Mouse (Mus musculus) limb, embryonic 13.5 days (tissue): Measurements from ENCODE around the gene Dlgap4. TPM values are rescaled to one million over a fixed set of nuclear protein-coding genes. Genes with fewer than 3 reads are reported as not detected.
"Not testable (repeated sequence)": the region's sequence is repeated elsewhere in the genome, so short reads cannot be mapped to it uniquely, and the experiment has no call there.

Experiments
- ATAC-seq: fragments of 200-750 bp; cut with Nextera tagmentation; 2 replicates; pipeline ENCODE4 v1.8.0; 2017; ENCODE audit warnings: low read depth, moderate number of reproducible peaks, moderate TSS enrichment; ENCODE audit not compliant: low FRiP score
- H3K27ac ChIP-seq: fragments of 300-500 bp; sonication (generic); 2 replicates; pipeline ENCODE4 v1.5.1; 2015; ENCODE audit warnings: inconsistent platforms, mild to moderate bottlenecking, moderate library complexity
- H3K27me3 ChIP-seq: fragments of 300-500 bp; sonication (generic); 2 replicates; pipeline ENCODE4 v1.6.1; 2015; ENCODE audit warnings: mild to moderate bottlenecking, inconsistent platforms
- H3K36me3 ChIP-seq: fragments of 300-500 bp; sonication (generic); 2 replicates; pipeline ENCODE4 v1.6.1; 2015; ENCODE audit warnings: inconsistent platforms, mild to moderate bottlenecking, moderate library complexity
- H3K4me1 ChIP-seq: fragments of 300-500 bp; sonication (generic); 2 replicates; pipeline ENCODE4 v1.6.1; 2015; ENCODE audit warnings: inconsistent platforms
- H3K4me2 ChIP-seq: fragments of 300-500 bp; sonication (generic); replicated peaks from 2 replicates; pipeline ENCODE4 v1.6.1; 2015; ENCODE audit warnings: inconsistent platforms, mild to moderate bottlenecking, moderate library complexity
- H3K4me3 ChIP-seq: fragments of 300-500 bp; sonication (generic); 2 replicates; pipeline ENCODE4 v1.5.1; 2015; ENCODE audit warnings: moderate library complexity, mild to moderate bottlenecking, inconsistent platforms
- H3K9ac ChIP-seq: fragments of 300-500 bp; sonication (generic); 2 replicates; pipeline ENCODE4 v1.6.1; 2015; ENCODE audit warnings: mild to moderate bottlenecking, inconsistent platforms
- H3K9me3 ChIP-seq: fragments of 300-500 bp; sonication (generic); 2 replicates; pipeline ENCODE4 v1.6.1; 2016; ENCODE audit warnings: inconsistent platforms
- WGBS: fragments of 180-500 bp; shearing (Covaris S2); methylation state at CpG from one replicate; pipeline ENCODE4 v1.1.7; 2015; 5-methylcytosine and 5-hydroxymethylcytosine counted together
- polyA plus RNA-seq: library from polyadenylated mRNA; unstranded; fragments of >200 nt; fragmentation: Nextera tagmentation; extraction: Ambion mirVana; gene quantifications from 2 replicates; pipeline ENCODE4 v1.2.1, GENCODE M21; 2015

Gene Dlgap4
- polyA plus RNA-seq, 1 experiment from 2014 or later, result 101 TPM

DNA sequence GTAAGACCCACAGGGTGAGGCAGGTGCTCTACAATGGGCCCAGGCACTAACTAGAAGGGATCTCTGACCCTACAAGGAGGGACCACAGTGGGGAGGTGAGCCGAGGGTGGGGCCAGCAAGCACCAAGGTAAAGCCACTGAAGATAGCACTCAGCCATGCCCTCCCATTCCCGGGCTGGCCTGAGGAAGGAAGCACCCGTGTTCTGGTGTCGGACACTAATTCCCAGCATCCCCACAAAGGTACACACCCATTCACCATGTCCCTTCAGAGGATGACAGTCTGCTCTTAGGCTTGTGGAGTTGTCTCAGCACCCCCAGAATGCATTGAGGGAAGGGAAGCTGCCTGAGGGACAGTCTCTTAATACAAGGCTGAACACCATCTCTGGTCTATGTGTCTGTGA, 167.8 kb downstream of the Dlgap4 start:
- Histone ChIP-seq H3K9me3 (no peaks in the 10 kb centered on the region), H3K27me3 (no peaks in the 10 kb centered on the region), H3K4me2 (no peak overlapping the region), H3K4me3 (no peak overlapping the region), H3K9ac (no peak overlapping the region), H3K4me1 (peaks cover 18% of the 10 kb centered on the region), H3K36me3 (peaks cover 4% of the 10 kb centered on the region), H3K27ac (no peak overlapping the region)
- no peak for ATAC-seq
- WGBS, result 76% methylated on average over 4 of the region's 4 CpGs

- no peak overlapping the region for H3K4me3 ChIP-seq
- no peak overlapping the region for H3K9ac ChIP-seq
- no peak overlapping the region for H3K4me2 ChIP-seq
- peaks cover 17% of the 10 kb centered on the region for H3K4me1 ChIP-seq
- no peaks in the 10 kb centered on the region for H3K27me3 ChIP-seq
- no peak overlapping the region for H3K27ac ChIP-seq
- no peaks in the 10 kb centered on the region for H3K9me3 ChIP-seq
- ATAC-seq, result no peak
- 67% methylated on average over 4 of the region's 4 CpGs for WGBS
- peaks cover 4% of the 10 kb centered on the region for H3K36me3 ChIP-seq
Observed at GRCm38 (mm10) chr2:156781836-156782480, 168.5 kb downstream of the Dlgap4 start.

- ATAC-seq, result no peak
- no peak overlapping the region for H3K27ac ChIP-seq
- H3K4me1 ChIP-seq, result peaks cover 10% of the 10 kb centered on the region
- peaks cover 4% of the 10 kb centered on the region for H3K36me3 ChIP-seq
- no peaks in the 10 kb centered on the region for H3K9me3 ChIP-seq
- 84% methylated on average over 10 of the region's 10 CpGs for WGBS
- H3K9ac ChIP-seq, result no peak overlapping the region
- no peaks in the 10 kb centered on the region for H3K27me3 ChIP-seq
- no peak overlapping the region for H3K4me3 ChIP-seq
- H3K4me2 ChIP-seq, result no peak overlapping the region
Observed at GRCm38 (mm10) chr2:156782481-156783348, 169.2 kb downstream of the Dlgap4 start.

DNA sequence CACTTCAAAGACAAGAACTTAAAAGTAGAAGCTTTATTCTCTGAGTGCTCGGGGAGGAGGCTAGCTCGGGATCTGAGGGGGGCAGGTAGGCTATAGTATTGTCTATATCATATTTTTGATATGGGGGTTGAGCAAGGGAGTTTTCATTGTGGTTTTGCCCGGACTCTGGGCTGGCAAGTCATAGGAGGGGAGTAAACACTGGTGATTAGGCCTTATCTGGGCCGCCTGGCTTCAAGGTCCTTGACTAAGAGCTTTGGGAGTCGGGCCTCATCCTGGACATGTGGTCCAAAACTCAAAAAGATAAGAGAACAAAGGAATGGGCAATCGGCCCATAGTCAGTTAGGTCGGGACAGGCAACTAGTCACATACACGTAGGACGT, 169.8 kb downstream of the Dlgap4 start:
- no peaks in the 10 kb centered on the region for H3K27me3 ChIP-seq
- H3K9me3 ChIP-seq, result no peaks in the 10 kb centered on the region
- H3K36me3 ChIP-seq, result peaks cover 4% of the 10 kb centered on the region
- no peak overlapping the region for H3K4me3 ChIP-seq
- no peak overlapping the region for H3K27ac ChIP-seq
- WGBS, result 84% methylated on average over 9 of the region's 9 CpGs
- no peak for ATAC-seq
- H3K4me2 ChIP-seq, result no peak overlapping the region
- peaks cover 7% of the 10 kb centered on the region; the same call in 1 of the 2 replicates for H3K4me1 ChIP-seq
- H3K9ac ChIP-seq, result no peak overlapping the region

- Histone ChIP-seq H3K9ac (no peak overlapping the region), H3K36me3 (peaks cover 4% of the 10 kb centered on the region), H3K4me2 (no peak overlapping the region), H3K27me3 (no peaks in the 10 kb centered on the region), H3K4me1 (peaks cover 7% of the 10 kb centered on the region; the same call in 1 of the 2 replicates), H3K9me3 (no peaks in the 10 kb centered on the region), H3K27ac (no peak overlapping the region), H3K4me3 (no peak overlapping the region)
- WGBS, result 59% methylated on average over 7 of the region's 7 CpGs
- ATAC-seq, result no peak
Observed at GRCm38 (mm10) chr2:156784016-156784585, 170.6 kb downstream of the Dlgap4 start.

DNA sequence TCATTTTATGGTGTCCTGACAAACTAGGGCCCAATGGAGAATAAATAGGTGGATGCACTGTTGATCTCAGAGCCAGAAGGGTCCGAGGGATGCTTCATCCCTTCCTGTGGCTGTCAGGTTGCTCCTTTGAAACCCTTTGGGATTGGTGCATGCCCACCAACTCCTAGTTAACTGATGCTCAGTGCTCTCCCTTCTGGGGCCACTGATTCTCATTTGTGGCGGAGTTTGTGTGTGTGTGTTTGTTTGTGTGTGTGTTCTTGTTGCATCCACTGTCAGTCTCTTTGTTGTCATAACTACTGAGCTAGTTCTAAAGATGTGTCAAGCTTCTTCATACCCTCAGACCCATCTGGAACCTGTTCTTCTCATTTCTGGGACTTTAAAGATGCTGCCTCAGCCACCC, 171.4 kb downstream of the Dlgap4 start:
- peaks cover 4% of the 10 kb centered on the region for H3K36me3 ChIP-seq
- H3K27me3 ChIP-seq, result no peaks in the 10 kb centered on the region
- no peak overlapping the region for H3K27ac ChIP-seq
- H3K9ac ChIP-seq, result no peak overlapping the region
- H3K4me2 ChIP-seq, result no peak overlapping the region
- no peaks in the 10 kb centered on the region for H3K9me3 ChIP-seq
- 74% methylated on average over 2 of the region's 2 CpGs for WGBS
- ATAC-seq, result no peak
- H3K4me3 ChIP-seq, result no peak overlapping the region
- peaks cover 7% of the 10 kb centered on the region; the same call in 1 of the 2 replicates for H3K4me1 ChIP-seq

GRCm38 (mm10) chr2:156786369-156786768, 172.9 kb downstream of the Dlgap4 start:
- not testable (repeated sequence) for H3K4me1 ChIP-seq, H3K36me3 ChIP-seq, H3K9ac ChIP-seq, H3K4me3 ChIP-seq, H3K27ac ChIP-seq, ATAC-seq, H3K9me3 ChIP-seq, H3K4me2 ChIP-seq, H3K27me3 ChIP-seq

DNA sequence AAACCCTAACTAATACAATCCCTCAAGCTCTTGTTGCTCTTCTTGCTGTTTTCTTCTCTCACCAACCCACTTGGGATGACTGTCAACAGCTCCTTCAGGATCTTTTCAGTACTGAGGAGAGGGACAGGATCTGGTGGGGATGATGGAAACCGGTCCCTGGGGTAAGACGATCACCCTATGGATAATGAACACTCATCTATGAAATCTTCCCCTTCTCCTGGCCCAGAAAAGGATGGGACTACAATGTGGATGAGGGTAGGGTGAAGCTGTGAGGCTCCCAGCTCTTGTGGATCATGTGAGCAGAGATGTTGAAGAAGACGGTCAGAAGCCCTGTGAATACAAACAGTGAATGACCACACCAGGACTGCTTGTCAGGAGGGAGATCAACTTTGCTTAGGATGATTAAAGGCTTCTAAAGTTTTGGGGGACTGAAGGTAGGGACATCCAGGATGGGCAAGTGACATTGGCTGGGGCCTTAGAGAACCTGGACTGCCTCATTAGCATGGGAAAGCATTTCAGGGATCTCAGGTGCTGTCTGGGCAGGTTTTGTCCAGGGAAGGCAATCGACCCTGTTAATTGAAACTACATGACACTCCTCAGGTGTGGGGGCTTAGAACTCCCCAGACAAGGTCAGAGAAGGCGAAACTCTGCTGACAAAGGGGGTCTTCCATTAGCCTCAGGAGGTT, 173.7 kb downstream of the Dlgap4 start:
- Histone ChIP-seq H3K4me3 (no peak overlapping the region), H3K9ac (no peak overlapping the region), H3K9me3 (peaks cover 3% of the 10 kb centered on the region), H3K27ac (no peak overlapping the region), H3K4me2 (no peak overlapping the region), H3K27me3 (no peaks in the 10 kb centered on the region), H3K4me1 (no peaks in the 10 kb centered on the region), H3K36me3 (no peaks in the 10 kb centered on the region)
- ATAC-seq, result no peak
- WGBS, result 89% methylated on average over 5 of the region's 5 CpGs

DNA sequence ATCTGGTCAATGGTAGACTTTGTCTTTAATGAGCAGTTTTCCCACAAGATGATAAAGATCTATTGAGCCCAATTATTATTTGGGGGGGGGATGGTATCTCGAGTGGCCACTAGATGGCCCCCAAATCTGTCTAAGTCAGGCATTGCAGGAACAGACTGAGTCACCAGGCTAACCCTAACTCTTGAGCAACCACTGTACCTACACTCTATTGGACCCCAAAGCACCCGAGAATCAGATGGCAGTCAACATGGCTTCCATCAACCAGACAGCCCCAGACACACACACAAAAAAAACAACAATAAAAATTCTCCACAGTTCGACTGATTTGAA, 174.2 kb downstream of the Dlgap4 start:
- Histone ChIP-seq H3K4me1 (no peaks in the 10 kb centered on the region), H3K4me3 (no peak overlapping the region), H3K27me3 (no peaks in the 10 kb centered on the region), H3K27ac (no peak overlapping the region), H3K9me3 (peaks cover 4% of the 10 kb centered on the region), H3K36me3 (no peaks in the 10 kb centered on the region), H3K9ac (no peak overlapping the region), H3K4me2 (no peak overlapping the region)
- ATAC-seq, result no peak
- WGBS, result 42% methylated on average over 3 of the region's 3 CpGs

- H3K36me3 ChIP-seq, result no peaks in the 10 kb centered on the region
- no peak overlapping the region for H3K4me3 ChIP-seq
- no peak overlapping the region for H3K9ac ChIP-seq
- H3K27ac ChIP-seq, result no peak overlapping the region
- no peaks in the 10 kb centered on the region for H3K27me3 ChIP-seq
- no peak for ATAC-seq
- H3K4me1 ChIP-seq, result no peaks in the 10 kb centered on the region
- no peak overlapping the region for H3K4me2 ChIP-seq
- 39% methylated on average over 1 of the region's 1 CpGs for WGBS
- H3K9me3 ChIP-seq, result peaks cover 4% of the 10 kb centered on the region
Observed at GRCm38 (mm10) chr2:156788836-156789235, 175.3 kb downstream of the Dlgap4 start.

DNA sequence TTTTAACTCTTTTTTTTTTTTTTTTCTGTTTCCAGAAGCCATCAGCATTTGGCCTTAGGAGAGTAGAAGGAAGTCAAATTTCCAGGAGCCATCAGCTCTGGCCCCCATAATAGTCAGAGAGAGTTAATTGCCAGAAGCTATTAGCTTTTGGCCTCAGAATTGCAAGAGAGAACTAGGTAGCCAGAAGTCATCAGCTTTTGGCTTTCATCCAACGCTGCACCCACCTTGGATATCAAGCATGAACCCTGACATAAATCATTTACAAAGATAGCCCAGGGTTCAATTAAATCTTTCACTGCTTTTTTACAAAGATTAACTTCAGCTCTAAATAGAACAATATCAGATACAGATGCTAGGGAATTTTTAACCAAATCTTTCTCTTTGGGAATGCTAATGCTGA, 185.0 kb downstream of the Dlgap4 start:
- Histone ChIP-seq H3K27ac (no peak overlapping the region), H3K9ac (no peak overlapping the region), H3K4me3 (no peak overlapping the region), H3K27me3 (no peaks in the 10 kb centered on the region), H3K4me1 (no peaks in the 10 kb centered on the region), H3K4me2 (no peak overlapping the region), H3K9me3 (peaks cover 3% of the 10 kb centered on the region; the same call in 1 of the 2 replicates), H3K36me3 (no peaks in the 10 kb centered on the region)
- ATAC-seq, result no peak
- 68% methylated on average over 1 of the region's 1 CpGs for WGBS

GRCm38 (mm10) chr2:156801045-156801444, 187.5 kb downstream of the Dlgap4 start:
- Histone ChIP-seq H3K4me3 (no peak overlapping the region), H3K9me3 (peaks cover 3% of the 10 kb centered on the region; the same call in 1 of the 2 replicates), H3K36me3 (no peaks in the 10 kb centered on the region), H3K4me1 (no peaks in the 10 kb centered on the region), H3K27me3 (no peaks in the 10 kb centered on the region), H3K27ac (no peak overlapping the region), H3K4me2 (no peak overlapping the region), H3K9ac (no peak overlapping the region)
- ATAC-seq, result no peak
- 74% methylated on average over 4 of the region's 4 CpGs for WGBS
